In the genomic region with DNA sequence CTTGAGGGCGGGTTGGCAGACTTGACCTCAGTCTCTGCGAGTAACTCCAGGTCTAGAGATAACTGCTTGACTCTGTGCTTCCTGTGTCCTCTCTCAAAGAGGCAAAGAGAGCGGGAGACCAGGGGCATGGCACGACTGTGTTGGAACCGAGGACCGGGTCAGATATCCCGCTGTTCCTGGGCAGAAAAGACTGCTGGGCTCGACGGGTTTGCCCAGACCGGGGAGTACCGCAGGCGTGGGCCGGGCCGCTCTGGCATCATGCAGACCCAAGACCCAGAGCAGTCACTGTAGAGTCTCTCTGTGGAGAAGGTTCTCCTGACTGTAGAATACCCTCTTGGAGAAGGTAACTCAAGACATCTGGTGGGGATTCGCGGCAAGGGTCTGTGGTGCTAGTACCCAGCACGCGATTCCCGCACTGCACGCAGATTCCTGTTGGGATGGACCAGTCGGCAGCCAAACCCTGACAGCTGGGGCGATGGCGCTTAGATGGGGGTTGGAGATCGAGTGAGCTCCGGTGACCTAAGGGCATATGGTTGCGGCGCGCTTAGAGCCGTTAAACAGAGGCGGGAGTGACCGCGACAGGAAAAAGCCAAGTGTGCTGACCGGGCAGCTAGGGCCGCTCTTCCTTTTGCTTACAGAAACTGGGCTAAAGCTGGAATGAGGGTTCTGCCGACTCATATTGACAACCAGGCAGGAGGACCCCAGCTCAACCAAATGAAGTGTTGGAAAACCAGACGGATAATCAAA, we compare ENCODE assay signal across 9 mouse cellular contexts. TPM values are rescaled to one million over a fixed set of nuclear protein-coding genes. Genes with fewer than 3 reads are reported as not detected.
DNase-seq lines count a peak whose midpoint lies in the region; ATAC-seq lines count a peak whose summit lies in the region.
"Had no signal": no experiment of that assay in that cellular context is flagged by ENCODE, and none has a peak within 500 bp of the region (broad histone marks: within the 10 kb centered on the region; RNA-seq: fewer than 3 reads in every experiment).

No protein-coding gene starts in this region.

- no peaks in the 10 kb centered on the region for H3K36me3 ChIP-seq in hindbrain, embryonic 10.5 days
- no peaks in the 10 kb centered on the region for H3K36me3 ChIP-seq in midbrain, embryonic 14.5 days (ENCODE audit: control insufficient read depth, insufficient read depth, low read length)

- under 1% methylated on average over 36 of the region's 36 CpGs for WGBS in hindbrain, embryonic 10.5 days
- 4% methylated on average over 36 of the region's 36 CpGs for WGBS in midbrain, embryonic 14.5 days

- peaks cover 47% of the 10 kb centered on the region for H3K4me1 ChIP-seq in hindbrain, embryonic 10.5 days (replicated peaks)
- H3K4me1 ChIP-seq in midbrain, embryonic 14.5 days (ENCODE audit: control insufficient read depth, insufficient read depth, low read length) = peaks cover 18% of the 10 kb centered on the region

- H3K27ac ChIP-seq in hindbrain, embryonic 10.5 days = no peak overlapping the region
- no peak overlapping the region for H3K27ac ChIP-seq in midbrain, embryonic 14.5 days (replicated peaks; ENCODE audit: low read depth, low read length)
- H3K27ac ChIP-seq: liver, embryonic 14.5 days had no signal

- no peaks in the 10 kb centered on the region for H3K9me3 ChIP-seq in hindbrain, embryonic 10.5 days
- no peaks in the 10 kb centered on the region for H3K9me3 ChIP-seq in midbrain, embryonic 14.5 days (ENCODE audit: control insufficient read depth, low read length)

- H3K9ac ChIP-seq in midbrain, embryonic 14.5 days (replicated peaks; ENCODE audit: low read length) = no peak overlapping the region; the same call in 1 of the 2 replicates
- H3K9ac ChIP-seq: liver, embryonic 14.5 days had no signal

- peak overlapping the region; percentile 36 for H3K4me3 ChIP-seq in hindbrain, embryonic 10.5 days
- peak overlapping the region; percentile 35 for H3K4me3 ChIP-seq in midbrain, embryonic 14.5 days (replicated peaks; ENCODE audit: low read depth, low read length)

- H3K27me3 ChIP-seq in hindbrain, embryonic 10.5 days (ENCODE audit: insufficient read depth, poor library complexity, severe bottlenecking) = peaks cover 100% of the 10 kb centered on the region
- peaks cover 72% of the 10 kb centered on the region for H3K27me3 ChIP-seq in midbrain, embryonic 14.5 days (ENCODE audit: control insufficient read depth, insufficient read depth, low read length)

- H3K4me2 ChIP-seq in midbrain, embryonic 14.5 days (ENCODE audit: low read length) = peak overlapping the region; percentile 61

- no peak for ATAC-seq in midbrain, embryonic 14.5 days (ENCODE audit: low FRiP score, low TSS enrichment)
- ATAC-seq: Patski had no signal

- peak; percentile 23 for DNase-seq in kidney, adult 18-20 months
- no peak for DNase-seq in kidney, adult 9 months
- peak; percentile 55 for DNase-seq in embryo, embryonic 11 days
- peak; percentile 66 for DNase-seq in hindbrain, embryonic 10.5 days (ENCODE audit: low spot score)
- DNase-seq in midbrain, embryonic 14.5 days = peak; percentile 61
- no peak for DNase-seq in urinary bladder, adult 2 months (ENCODE audit: low spot score)
- no peak for DNase-seq in right cerebral cortex, postnatal 10 days (ENCODE audit: low spot score in 2 of 2)

RNA-seq across cellular contexts. Expression of gene Dmbx1, which starts 3.7 kb away (rescaled TPM):
- polyA plus RNA-seq in hindbrain, embryonic 10.5 days (2016; fragmentation: Nextera tagmentation; extraction: Ambion mirVana) = 3.2 and 4.0 TPM in 2 replicates
- 8.2 and 8.5 TPM in 2 replicates for polyA plus RNA-seq in midbrain, embryonic 14.5 days (2014; fragmentation: Nextera tagmentation; extraction: Ambion mirVana)
- not detected in 2 replicates for polyA plus RNA-seq in urinary bladder, adult 2 months (2012; rRNA removed)
- polyA plus RNA-seq: liver, embryonic 14.5 days; Patski had no signal

RNA-seq across cellular contexts. Expression of gene 6430628N08Rik, which starts 45.5 kb away (rescaled TPM):
- 0.10 TPM in 1 of 2 replicates, not detected in the other for polyA plus RNA-seq in hindbrain, embryonic 10.5 days (2016; fragmentation: Nextera tagmentation; extraction: Ambion mirVana)
- not detected in 2 replicates for polyA plus RNA-seq in midbrain, embryonic 14.5 days (2014; fragmentation: Nextera tagmentation; extraction: Ambion mirVana)
- polyA plus RNA-seq in urinary bladder, adult 2 months (2012; rRNA removed) = not detected in 2 replicates
- polyA plus RNA-seq: liver, embryonic 14.5 days; Patski had no signal

RNA-seq across cellular contexts. Expression of gene Kncn, which starts 51.8 kb away (rescaled TPM):
- not detected in 2 replicates for polyA plus RNA-seq in hindbrain, embryonic 10.5 days (2016; fragmentation: Nextera tagmentation; extraction: Ambion mirVana)
- polyA plus RNA-seq in midbrain, embryonic 14.5 days (2014; fragmentation: Nextera tagmentation; extraction: Ambion mirVana) = 0.15 and 0.24 TPM in 2 replicates
- 0.04 TPM in 1 of 2 replicates, not detected in the other for polyA plus RNA-seq in urinary bladder, adult 2 months (2012; rRNA removed)
- polyA plus RNA-seq: Patski had no signal

Comparison
In these comparisons a context has a peak if more than half of its experiments do, and no peak if none do; other contexts are left out.
1. DNase-seq: peak in kidney, adult 18-20 months (single experiment), embryo, embryonic 11 days (single experiment), hindbrain, embryonic 10.5 days (single experiment) and midbrain, embryonic 14.5 days (single experiment); none in kidney, adult 9 months (single experiment), urinary bladder, adult 2 months (single experiment) and right cerebral cortex, postnatal 10 days (0 of 2).